Mouse (Mus musculus) heart, postnatal 14 days (tissue): Measurements from ENCODE around the gene Abhd12. TPM values are rescaled to one million over a fixed set of nuclear protein-coding genes. Genes with fewer than 3 reads are reported as not detected.
A peak's percentile ranks its signal among the peaks of the same experiment; 100 is the strongest.
"Not testable (repeated sequence)": the region's sequence is repeated elsewhere in the genome, so short reads cannot be mapped to it uniquely, and the experiment has no call there.

Experiments
- DNase-seq, 2 experiments: peaks; one replicate each; pipeline ENCODE4 v3.0.0; 2021 to 2022
- intact Hi-C: fragments of 180-260 bp; cut with DNase I; formaldehyde crosslinking; loops from one replicate; pipeline ENCODE4 v1.15.1; 2025
- long read RNA-seq, 2 experiments: library from polyadenylated mRNA; stranded (forward); transcript quantifications; one replicate each; pipeline ENCODE4 v2.0.0; 2021
- total RNA-seq, 2 experiments: library from RNA; stranded (reverse); gene quantifications; 2 replicates each; pipeline ENCODE4 v1.2.3; 2021

Gene Abhd12
- 10 to 100 TPM; 34.9 to 39.7 TPM for total RNA-seq
- long read RNA-seq, experiment 1, transcript Abhd12-201 (13 exons, 1,999 nt): major isoform, 43 of 45 reads
- long read RNA-seq, experiment 1, partial matches to known transcripts: 0 of 45 reads
- long read RNA-seq, experiment 1, other reads (novel, unspliced or antisense): 2 of 45 reads
- long read RNA-seq, experiment 2, transcript Abhd12-201 (13 exons, 1,999 nt): major isoform, 28 of 34 reads
- long read RNA-seq, experiment 2, partial matches to known transcripts: 0 of 34 reads
- long read RNA-seq, experiment 2, other reads (novel, unspliced or antisense): 6 of 34 reads

DNA sequence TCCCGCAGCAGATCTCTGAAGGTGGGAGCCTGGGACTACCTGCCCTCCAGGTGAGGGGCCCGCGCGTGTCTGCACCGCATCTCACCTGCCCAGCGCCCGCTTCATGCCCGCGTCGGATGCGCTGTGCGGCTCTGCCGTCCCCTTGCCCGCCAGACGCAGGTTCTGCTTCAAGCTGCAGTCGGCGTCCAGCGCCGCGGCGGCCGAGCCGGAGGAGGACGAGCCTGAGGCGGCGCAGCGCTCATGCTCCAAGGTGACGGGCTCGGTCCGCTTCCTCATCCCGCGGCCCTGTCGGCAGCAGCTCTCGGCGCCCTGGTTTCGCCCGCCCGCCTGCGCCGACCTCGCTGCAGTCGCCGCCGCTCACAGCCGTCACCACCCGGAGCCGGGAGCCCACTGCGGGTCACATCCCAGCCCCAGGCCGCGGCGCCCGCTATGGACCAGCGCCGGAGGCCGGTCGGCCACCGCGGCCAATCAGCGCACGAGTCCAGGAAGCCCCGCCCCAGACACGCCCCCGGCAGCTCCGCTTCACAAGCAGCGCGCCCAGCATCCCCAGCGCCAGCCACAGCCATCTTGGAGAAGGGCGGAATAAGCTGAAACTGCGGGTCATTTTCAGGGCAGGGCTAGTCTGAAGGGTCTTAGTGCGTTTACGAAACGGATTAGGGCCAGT is at the start of gene Abhd12:
Gene Abhd12, minus strand, starts transcription at position 470 of the 664 bp plus-strand sequence.
- intact Hi-C loops: loop anchor here (5.0 kb wide), 3 partner anchors 52 to 297 kb away; partner anchors contain the start of gene Apmap
- DNase-seq: peak; percentile 99

DNA sequence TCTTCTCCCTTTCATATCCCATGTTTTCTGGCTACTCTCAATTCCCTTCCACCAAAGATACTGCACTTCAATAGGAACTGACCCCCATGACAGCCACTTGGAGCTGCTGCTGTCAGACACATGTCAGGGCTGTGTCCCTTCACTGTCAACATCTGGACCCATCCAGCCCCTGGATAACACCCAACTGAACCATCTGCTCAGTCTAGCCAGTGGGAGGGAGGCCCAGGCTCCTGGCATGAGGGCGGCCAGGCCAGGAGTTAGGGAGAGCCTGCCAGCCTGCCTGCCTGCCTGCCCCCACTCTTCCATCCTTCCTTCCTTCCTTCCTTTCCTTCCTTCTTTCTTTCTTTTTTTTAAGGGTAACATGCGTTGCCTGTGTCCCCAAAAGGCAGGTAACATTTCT is 46.7 kb upstream of the Abhd12 start:
- no peak for DNase-seq
- intact Hi-C loops: no loop called here

DNA sequence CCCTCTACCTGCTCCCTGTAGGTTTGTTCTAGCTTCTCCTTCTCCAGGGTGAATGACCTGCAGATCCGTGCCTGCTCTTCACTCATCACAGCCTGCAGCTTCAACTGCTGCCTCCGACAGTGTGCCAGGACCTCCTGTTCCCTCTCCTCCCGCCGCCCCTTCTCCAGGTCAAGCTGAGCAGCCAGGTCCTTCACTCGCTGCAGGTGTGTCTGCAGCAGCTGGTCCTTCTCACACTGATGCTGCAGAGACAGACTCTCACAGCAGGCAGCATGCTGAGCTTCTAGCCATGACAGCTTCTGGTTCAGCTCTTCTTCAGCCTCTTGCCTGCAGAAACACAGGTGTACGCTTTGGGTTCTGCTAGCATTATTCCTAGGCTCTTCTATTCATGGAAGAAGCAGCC is 45.5 kb upstream of the Abhd12 start:
- intact Hi-C loops: no loop called here

DNA sequence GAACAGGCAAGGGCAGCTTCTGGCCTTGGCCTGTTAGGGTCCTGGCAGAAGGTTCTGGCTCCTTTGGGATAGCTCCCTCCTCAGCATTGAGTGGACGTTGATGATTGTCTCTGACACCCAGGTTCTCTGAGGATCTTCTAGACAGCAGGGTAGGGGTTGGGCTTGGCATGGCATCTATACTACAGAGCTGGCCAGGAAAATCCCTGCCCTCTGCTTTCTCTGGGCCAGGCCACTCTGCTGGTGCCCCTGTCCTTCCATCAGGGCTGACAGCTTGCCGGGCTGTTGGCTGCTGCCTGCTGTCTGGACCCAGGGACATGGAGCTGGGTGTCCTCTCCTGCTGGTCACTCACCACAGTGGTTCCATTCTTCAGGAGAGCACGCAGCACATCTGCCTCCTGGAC is 45.1 kb upstream of the Abhd12 start:
- intact Hi-C loops: no loop called here
- no peak for DNase-seq

More for the DNA sequence above, 45.5 kb upstream of the Abhd12 start:
- no peak for DNase-seq

DNA sequence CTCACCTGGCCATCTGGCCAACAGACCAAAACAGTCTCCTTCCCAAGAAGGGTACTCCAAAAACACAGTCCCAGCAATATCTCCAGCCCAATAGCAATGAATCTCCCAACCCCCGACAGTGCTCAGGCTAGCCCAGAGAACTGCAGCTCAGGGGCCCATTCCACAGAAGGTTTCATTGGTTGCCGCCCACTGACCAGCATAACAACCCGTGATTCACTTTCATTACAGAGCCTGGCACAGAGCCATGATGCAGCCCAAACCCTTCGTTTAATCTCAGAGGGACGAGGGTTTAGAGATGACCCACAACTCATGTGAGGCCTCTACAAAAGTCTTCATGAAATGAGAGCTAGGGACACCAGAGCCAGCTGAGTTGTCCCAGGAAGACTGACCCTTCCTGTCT is 44.2 kb upstream of the Abhd12 start:
- intact Hi-C loops: no loop called here
- DNase-seq: no peak

DNA sequence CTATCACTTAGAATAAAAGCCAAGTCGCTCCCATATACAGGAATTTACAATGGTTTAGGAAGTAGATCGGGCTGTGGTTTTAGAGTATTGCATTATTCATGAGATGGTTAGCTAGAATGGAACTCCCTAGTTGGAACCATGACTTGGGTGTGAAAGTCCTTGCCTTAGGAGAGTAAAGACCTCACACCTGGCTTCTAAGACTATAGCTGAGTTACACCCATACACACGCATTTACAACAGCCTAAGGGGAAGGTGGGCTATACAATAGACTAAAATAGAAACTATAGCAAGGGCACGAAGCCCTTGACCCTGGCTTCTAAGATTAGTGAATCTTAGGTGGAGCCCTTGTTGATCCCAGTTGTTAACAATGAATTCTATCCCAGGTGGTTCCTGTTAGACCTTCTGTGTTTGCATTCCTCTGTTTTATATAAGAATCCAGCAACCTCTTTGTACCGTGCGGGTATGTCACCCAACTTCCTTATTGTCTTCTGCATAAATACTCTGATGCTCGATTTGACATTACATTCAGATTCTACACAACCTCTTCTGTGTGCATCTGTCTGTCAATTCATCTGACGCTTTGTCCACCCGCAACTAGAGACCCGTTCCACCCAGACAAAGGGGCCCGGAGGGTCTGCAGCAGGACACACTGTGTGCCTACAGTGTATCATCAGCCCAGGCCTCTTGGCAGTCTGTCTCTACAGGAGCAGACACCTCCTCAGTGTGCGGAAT is 43.5 kb upstream of the Abhd12 start:
- intact Hi-C loops, DNase-seq: not testable (repeated sequence)

DNA sequence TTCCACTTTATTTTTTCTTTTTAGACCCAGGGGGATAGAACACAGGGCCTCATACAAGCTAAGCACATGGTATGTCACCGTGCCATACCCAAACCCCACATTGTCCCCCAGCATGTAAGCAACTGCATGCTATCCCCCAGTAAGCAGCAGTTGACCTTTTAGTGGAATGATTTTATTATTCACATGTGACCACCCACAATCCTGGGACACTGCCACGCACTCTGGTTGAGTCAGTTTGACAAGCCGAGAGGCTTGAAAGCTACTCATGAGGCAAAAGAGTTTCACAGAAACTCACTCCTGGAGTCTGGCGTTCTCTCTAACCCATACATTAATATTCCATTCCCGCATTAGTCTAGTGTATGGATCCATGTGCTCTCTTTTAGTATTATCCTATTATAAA is 42.8 kb upstream of the Abhd12 start:
- DNase-seq, intact Hi-C loops: not testable (repeated sequence)

DNA sequence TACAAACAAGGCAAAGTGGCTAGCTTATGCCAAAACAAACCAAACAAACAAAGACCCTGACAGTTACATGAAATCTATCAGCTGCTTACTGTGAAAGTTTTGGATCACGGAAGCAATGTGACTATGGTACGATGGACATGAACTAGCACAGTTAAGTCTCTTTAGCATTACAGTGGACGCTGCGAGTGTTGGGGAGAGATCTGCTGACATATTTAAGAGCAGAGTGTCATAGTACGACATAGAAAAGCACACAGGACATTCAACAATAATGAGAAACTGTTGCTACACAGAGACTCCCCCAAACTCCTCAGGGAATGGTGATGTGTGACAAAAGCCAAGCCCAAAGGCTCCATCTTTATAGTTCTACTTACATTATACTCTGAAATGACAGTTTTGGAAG is 39.5 kb upstream of the Abhd12 start:
- no peak for DNase-seq
- intact Hi-C loops: no loop called here

DNA sequence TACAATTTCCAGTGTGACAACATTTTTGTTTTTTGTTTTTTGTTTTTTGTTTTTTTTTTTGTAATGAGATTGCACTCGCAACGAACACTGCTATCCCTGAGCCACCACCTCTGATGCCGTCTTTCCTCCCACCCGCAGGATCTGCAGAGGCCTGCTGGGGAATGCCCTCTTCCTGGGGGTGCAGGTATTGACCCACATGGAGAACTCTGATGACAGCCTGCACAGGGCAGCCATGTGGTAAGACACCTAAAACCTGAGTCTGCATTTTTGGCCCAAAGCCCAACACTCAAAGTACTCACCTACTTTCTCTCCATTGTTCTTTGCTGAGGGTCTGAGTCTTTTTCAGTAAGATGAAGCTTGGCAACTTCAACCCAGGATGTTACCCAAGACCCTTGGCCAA is 30.1 kb upstream of the Abhd12 start:
- intact Hi-C loops: no loop called here
- DNase-seq: no peak

DNA sequence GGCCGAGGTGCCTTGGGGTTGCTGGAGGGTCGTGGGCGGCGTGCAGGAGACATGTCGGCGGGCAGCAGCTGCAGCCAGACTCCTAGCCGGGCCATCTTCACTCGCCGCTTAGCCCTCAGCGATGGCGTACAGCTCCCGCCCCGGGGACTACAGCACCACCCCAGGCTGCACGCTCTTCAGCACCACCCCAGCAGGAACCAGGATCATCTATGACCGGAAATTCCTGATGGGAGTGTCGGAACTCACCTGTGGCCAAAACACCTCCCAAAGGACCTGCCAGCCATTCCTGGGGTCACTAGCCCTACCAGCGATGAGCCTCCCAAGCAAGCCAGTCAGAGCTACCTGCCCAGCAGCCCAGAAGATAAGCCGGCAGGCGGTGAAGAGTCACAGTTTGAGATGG is 28.9 kb upstream of the Abhd12 start:
- DNase-seq: no peak
- intact Hi-C loops: no loop called here

DNA sequence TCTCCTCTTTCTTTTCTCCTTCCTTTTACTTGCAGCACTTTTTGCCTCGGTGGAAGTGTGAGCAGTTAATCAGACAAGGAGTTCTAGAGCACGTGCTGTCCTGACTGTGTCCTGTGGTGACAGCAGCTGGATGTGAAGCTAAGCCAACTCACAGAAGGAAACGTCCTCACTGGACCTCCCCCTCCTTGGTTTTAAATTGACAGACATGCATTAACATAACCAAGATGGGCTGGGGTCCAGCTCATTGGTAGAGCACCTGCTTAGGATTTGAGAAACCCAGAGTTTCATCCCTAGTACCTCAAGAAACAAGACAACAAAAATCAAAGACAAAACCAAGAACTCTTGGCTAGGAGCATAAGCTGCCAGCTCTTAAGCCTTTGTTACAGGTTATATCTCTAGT is 26.3 kb upstream of the Abhd12 start:
- intact Hi-C loops: no loop called here
- no peak for DNase-seq

DNA sequence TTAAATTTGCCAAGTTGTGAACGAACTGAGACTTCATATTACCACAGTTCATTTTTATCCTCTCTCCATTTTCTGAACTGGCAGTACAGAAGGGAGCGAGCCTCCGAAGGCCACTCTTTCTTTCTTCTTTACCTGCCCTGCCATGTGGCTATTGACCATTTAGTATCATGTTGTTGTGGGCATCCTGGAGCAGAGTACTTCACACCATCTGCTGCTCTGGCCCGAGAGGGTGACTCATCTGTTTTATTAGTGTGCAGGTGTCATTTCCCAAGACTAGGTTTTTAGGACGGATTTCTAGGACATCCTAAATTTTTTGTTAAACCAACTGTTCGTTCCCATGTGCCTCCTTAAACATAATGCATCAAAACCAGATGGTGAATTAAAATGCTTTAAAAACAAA is 24.6 kb upstream of the Abhd12 start:
- intact Hi-C loops: no loop called here
- no peak for DNase-seq

DNA sequence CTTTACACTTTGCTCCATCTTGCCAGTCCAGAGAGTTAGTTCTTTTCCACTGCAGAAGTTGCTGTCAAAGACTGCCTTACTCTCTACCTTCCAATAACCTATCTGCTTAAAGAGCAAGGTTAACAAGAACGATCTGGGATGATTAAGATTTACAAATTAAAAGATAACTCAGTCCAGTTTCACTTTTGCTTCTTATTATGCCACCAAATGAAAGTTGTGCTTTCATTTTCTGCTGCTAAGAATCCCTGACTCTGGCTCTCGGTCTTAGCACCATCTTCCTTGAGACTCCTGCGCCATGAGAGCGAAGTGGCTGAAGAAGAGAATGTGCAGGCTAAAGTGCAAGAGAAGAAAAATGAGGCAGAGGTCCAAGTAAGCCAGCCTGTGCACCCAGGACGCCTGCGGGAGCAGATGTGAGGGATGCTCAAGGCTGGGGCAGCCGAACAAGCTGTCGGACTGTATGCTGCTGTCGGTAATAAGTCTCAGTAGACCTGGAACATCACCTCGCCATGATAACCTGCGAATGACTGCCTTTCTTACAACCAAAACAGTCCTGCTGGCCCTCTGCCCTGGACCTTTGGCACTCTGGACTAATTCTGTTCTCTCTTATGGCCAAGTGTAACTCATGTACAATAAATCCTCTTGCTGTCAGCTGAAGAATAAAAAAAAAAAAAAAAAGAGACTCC is 22.6 kb upstream of the Abhd12 start:
- intact Hi-C loops: no loop called here
- DNase-seq: no peak

DNA sequence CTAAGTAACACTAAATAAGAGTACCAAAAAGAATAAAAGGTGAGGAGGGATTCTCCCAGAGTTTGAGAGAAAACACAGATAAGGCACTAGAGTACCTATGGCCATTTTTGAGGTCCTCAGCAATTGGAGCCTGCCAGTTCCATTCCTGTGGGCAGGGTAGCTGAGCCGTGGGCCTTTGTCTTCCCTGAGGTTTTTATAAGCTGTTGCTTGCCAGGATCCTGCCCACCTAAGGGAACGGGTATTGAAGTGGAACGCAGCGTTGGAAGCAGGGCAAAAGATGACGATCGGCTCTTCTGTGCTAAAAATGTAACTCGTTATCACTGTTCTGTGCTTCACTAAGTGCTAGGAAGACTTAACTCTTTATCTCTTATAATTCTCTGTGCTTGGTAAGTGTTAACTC is 19.0 kb upstream of the Abhd12 start:
- no peak for DNase-seq
- intact Hi-C loops: no loop called here

DNA sequence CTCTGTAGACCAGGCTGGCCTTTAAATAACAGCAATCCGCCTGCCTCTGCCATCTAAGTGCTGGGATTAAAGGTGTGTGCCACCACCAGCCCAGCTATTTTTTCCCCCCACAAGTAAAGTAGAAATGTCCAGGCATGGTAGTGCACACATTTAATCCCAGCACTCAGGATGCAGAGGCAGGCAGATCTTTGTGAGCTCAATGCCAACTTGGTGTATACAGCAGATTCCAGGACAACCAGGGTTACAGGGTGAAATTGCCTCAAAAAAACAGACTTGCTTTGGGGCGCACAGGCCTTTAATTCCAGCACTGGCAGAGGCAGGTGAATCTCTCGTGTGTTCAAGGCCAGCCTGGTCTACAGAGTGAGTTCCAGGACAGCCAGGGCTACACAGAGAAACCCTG is 18.5 kb upstream of the Abhd12 start:
- DNase-seq: no peak
- intact Hi-C loops: no loop called here

DNA sequence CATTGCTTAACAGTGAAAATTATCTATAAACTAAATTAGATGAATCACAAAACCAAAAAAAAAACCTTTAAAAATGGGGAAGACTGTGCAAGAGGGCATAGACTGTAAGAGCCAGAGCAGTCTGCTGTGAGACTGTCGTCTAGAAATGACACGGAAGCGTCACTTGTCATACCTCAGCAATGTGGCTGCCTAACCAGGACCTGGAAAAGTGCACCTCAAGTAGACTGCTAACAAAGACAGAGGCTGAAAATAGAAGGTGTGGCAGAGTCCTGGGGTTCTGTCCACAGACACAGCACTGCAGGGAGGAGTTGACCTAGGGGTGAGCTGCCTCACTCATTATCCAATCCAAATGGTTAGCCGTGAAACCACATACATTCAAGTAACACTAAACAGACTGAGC is 17.6 kb upstream of the Abhd12 start:
- intact Hi-C loops: no loop called here
- no peak for DNase-seq

DNA sequence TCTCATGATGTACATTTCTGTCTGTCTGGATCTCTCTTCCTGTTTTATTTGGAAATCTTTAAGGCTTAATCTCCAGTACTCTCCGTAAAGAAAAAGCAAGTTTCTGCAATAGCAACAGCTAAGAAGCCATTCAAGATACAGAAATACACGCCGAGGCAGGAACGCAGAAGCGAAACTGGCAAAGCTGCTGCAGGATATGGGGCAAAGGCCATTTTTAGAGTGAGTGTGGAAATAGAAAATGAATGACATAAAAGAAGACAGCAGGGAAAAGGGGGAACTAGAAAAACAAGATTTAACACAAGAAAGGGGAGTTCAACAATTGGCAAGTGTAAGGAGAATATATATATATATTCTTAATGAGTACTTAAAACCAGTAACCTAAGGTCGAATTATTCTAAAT is 17.2 kb upstream of the Abhd12 start:
- intact Hi-C loops: no loop called here
- no peak for DNase-seq

DNA sequence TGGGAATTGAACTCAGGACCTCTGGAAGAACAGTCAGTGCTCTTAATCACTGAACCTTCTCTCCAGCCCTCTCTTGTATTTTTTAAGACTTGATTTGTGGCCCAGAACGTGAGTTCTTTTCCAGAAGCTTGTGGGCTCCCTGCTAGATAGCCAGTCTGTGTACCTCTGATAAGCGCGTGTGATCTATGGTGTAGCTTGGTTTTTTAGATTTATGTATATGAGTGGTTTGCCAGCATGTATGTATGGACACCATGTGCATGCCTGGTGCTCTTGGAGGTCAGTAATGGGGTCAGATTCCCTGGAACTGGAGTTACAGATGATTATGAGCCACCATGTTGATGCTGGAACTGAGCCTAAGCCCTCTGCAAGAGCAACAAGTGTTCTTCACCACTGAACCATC is 16.0 kb upstream of the Abhd12 start:
- intact Hi-C loops: no loop called here
- DNase-seq: no peak

DNA sequence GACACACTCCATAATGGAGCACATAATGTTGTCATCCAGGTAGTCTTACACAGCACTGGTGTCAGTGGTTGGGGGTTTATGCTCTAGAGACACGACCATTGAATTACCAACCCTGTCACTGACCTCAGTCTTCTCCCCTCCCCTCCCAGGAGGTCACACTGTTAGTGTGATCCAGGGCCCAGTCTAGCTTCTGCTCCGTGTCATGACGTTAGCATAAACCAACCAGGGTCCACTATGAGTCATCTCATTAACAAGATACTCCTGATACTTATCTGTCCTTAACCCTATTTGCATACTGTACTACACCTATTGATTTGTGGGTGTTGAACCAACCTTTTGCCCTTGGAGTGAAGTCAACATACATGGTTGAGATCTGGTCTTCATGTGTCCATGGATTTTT is 14.2 kb upstream of the Abhd12 start:
- intact Hi-C loops: no loop called here
- DNase-seq: no peak

DNA sequence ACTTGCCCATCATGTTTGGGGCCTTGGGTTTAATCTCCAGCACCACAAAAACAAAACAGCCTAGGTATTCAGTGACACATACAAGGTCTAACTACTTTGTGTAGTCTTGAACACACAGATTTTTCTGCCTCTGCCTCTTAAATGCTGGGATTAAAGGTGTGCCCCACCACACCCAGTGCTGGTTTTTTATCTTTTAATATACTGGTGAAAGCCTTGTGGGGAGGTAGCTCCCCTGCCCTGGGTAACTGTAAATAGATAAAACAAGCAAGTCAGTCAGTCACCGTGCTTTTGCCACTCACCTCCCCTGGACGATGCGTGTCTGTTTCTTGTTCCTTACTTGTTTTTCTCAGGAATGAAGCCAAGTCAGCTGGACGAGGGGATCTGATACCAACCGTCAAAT is 11.2 kb upstream of the Abhd12 start:
- intact Hi-C loops: no loop called here

More for the DNA sequence above, 11.2 kb upstream of the Abhd12 start:
- DNase-seq: no peak
